Mouse (Mus musculus) right cerebral cortex, adult 18-20 months (tissue): Measurements from ENCODE around the gene Slc25a19.

ENCODE experiments used
- DNase-seq: peaks from one replicate; pipeline ENCODE4 v3.0.0; 2022; ENCODE audit warnings: mixed read lengths

Gene Slc25a19

GRCm38 (mm10) chr11:115640978-115641663 is 13.0 kb upstream of the Slc25a19 start:
- peak; percentile 47 for DNase-seq

GRCm38 (mm10) chr11:115640311-115640828 is 12.3 kb upstream of the Slc25a19 start:
- no peak for DNase-seq

- DNase-seq: no peak
Measured at GRCm38 (mm10) chr11:115639540-115639939, 11.4 kb upstream of the Slc25a19 start.

- DNase-seq: no peak
Measured at GRCm38 (mm10) chr11:115638498-115639409, 10.7 kb upstream of the Slc25a19 start.

GRCm38 (mm10) chr11:115636960-115637359 is 8.9 kb upstream of the Slc25a19 start:
- no peak for DNase-seq

- DNase-seq: no peak
Measured at GRCm38 (mm10) chr11:115635484-115635883, 7.4 kb upstream of the Slc25a19 start.

- DNase-seq: no peak
Measured at GRCm38 (mm10) chr11:115635041-115635440, 6.9 kb upstream of the Slc25a19 start.

- DNase-seq: no peak
Measured at GRCm38 (mm10) chr11:115634109-115634508, 6.0 kb upstream of the Slc25a19 start.

- no peak for DNase-seq
Measured at GRCm38 (mm10) chr11:115632862-115633261, 4.8 kb upstream of the Slc25a19 start.

GRCm38 (mm10) chr11:115632247-115632646 is 4.2 kb upstream of the Slc25a19 start:
- no peak for DNase-seq

- no peak for DNase-seq
Measured at GRCm38 (mm10) chr11:115631505-115631890, 3.4 kb upstream of the Slc25a19 start.

GRCm38 (mm10) chr11:115630532-115631504 is 2.7 kb upstream of the Slc25a19 start:
- DNase-seq: no peak

- DNase-seq: no peak
Measured at GRCm38 (mm10) chr11:115629734-115630531, 1.8 kb upstream of the Slc25a19 start.

GRCm38 (mm10) chr11:115628465-115629101 is 488 bp upstream of the Slc25a19 start:
- DNase-seq: no peak

GRCm38 (mm10) chr11:115626824-115627616 is 1.1 kb downstream of the Slc25a19 start:
- no peak for DNase-seq

GRCm38 (mm10) chr11:115625877-115626276 is 2.2 kb downstream of the Slc25a19 start:
- DNase-seq: no peak

- no peak for DNase-seq
Measured at GRCm38 (mm10) chr11:115623487-115624070, 4.5 kb downstream of the Slc25a19 start.

- DNase-seq: no peak
Measured at GRCm38 (mm10) chr11:115619949-115620348, 8.1 kb downstream of the Slc25a19 start.

GRCm38 (mm10) chr11:115618732-115619516 is 9.2 kb downstream of the Slc25a19 start:
- DNase-seq: no peak
